Mouse (Mus musculus) ES-E14 (cell line): ENCODE data around the gene Slc22a13. TPM values are rescaled to one million over a fixed set of nuclear protein-coding genes. Genes with fewer than 3 reads are reported as not detected.

Experiments
- DNase-seq: peaks from one replicate; pipeline ENCODE4 v3.0.0-alpha.2; 2013; ENCODE audit warnings: low read depth, low spot score
- H3K27ac ChIP-seq: 2 replicates; pipeline ENCODE4 v1.5.1; 2012; ENCODE audit warnings: low read depth, mild to moderate bottlenecking, low read length, moderate library complexity, mixed read lengths; ENCODE audit not compliant: poor library complexity, insufficient read depth, severe bottlenecking
- H3K36me3 ChIP-seq: 2 replicates; pipeline ENCODE4 v1.6.1; 2012; ENCODE audit warnings: mild to moderate bottlenecking, low read length, moderate library complexity, mixed read lengths; ENCODE audit not compliant: control insufficient read depth, poor library complexity, insufficient read depth, severe bottlenecking
- H3K4me1 ChIP-seq, 2 experiments: fragments of 150-350 bp in 1 of 2; sonication (generic) in 1 of 2; 2 replicates each; pipeline ENCODE4 v1.6.1; 2012; ENCODE audit warnings: low read length in 2 of 2, mild to moderate bottlenecking in 1 of 2, mixed read lengths in 1 of 2; ENCODE audit not compliant: control insufficient read depth in 2 of 2, insufficient read depth in 2 of 2, poor library complexity in 1 of 2
- H3K4me3 ChIP-seq, 2 experiments: fragments of 150-350 bp in 1 of 2; sonication (generic) in 1 of 2; 2 replicates each; pipeline ENCODE4 v1.5.1; 2012; ENCODE audit warnings: low read length in 2 of 2, low read depth in 1 of 2, mild to moderate bottlenecking in 1 of 2, mixed read lengths in 1 of 2; ENCODE audit not compliant: insufficient read depth in 1 of 2, poor library complexity in 1 of 2, severe bottlenecking in 1 of 2
- H3K9ac ChIP-seq: 2 replicates; pipeline ENCODE4 v1.6.1; 2012; ENCODE audit warnings: low read depth, mild to moderate bottlenecking, low read length, mixed read lengths; ENCODE audit not compliant: poor library complexity, insufficient read depth, severe bottlenecking
- H3K9me3 ChIP-seq: fragments of 150-350 bp; sonication (generic); 2 replicates; pipeline ENCODE4 v1.6.1; 2012; ENCODE audit warnings: low read depth, mild to moderate bottlenecking, low read length; ENCODE audit not compliant: control insufficient read depth, insufficient read depth
- CHD2 ChIP-seq: IDR thresholded peaks from 2 replicates; pipeline ENCODE4 v1.6.1; 2014; ENCODE audit warnings: mild to moderate bottlenecking, low read depth, low read length, inconsistent platforms
- HCFC1 ChIP-seq: IDR thresholded peaks from 2 replicates; pipeline ENCODE4 v1.6.1; 2012; ENCODE audit warnings: low read length, inconsistent platforms, borderline replicate concordance; ENCODE audit not compliant: insufficient read depth
- MAFK ChIP-seq: IDR thresholded peaks from 2 replicates; pipeline ENCODE4 v1.6.1; 2014; ENCODE audit warnings: mild to moderate bottlenecking, low read depth, low read length, inconsistent platforms; ENCODE audit not compliant: insufficient read depth
- ZC3H11A ChIP-seq: IDR thresholded peaks from 2 replicates; pipeline ENCODE4 v1.6.1; 2012; ENCODE audit warnings: low read depth, mild to moderate bottlenecking, inconsistent platforms, low read length, borderline replicate concordance
- ZNF384 ChIP-seq: IDR thresholded peaks from 2 replicates; pipeline ENCODE4 v1.6.1; 2012; ENCODE audit warnings: low read depth, low read length, inconsistent platforms
- in situ Hi-C, 2 experiments: fragments of 600-800 bp; cut with MboI; formaldehyde crosslinking; loops; one replicate each; pipeline ENCODE4 v1.15.1; 2025; ENCODE audit warnings: low sequenced_read_pairs in 2 of 2, inconsistent platforms in 1 of 2; ENCODE audit not compliant: unreplicated experiment in 2 of 2
- total RNA-seq: library from RNA; depleted of rRNA; stranded (reverse); fragments of 300-350 nt; gene quantifications from 2 replicates; pipeline ENCODE4 v1.2.3, GENCODE M21; 2012

Gene Slc22a13
- total RNA-seq, 1 experiment = 0.13 TPM

DNA sequence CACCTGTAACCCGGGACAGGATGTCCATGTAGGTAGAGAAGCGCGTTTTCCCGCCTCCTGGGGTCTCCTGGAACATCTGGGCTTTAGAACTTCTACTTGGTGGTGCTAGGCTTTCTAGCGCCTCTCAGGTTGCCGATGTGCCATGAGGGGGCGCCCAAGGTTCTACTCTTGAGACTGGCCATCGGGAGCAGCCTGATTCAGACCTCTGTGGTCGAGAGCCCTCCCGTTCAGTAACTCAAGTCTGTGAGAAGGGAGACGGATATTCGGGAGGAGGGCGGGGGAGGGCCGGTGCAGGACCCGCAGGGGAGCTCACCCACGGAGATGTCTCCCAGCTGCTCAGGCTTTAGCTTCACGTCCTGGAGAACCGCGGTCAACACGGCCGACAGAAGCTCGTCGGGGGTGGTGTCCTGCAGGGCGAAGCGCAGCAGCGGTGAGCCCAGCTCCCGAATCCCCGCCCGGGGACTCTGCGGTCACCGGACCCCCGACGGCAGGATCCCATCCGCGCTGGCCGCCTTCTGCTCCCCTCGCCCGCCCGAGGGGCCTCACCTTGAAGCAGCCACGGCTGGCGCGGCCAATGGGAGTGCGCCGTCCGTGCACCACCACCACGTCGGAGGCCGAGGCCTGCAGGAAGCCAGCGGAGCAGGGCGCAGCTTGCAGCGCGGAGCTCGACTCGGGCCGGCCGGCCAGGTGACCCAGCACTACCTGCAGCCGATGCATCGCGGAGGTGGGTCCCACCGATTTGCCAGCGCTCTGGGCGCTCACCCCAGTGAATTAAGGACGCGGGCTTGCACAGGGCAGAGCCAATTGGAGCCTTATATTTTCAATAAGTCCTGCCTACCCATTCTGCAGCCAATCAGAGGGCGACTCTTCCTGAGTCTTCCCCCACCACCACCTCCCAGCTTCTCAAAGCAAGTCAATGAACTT, 52.4 kb downstream of the Slc22a13 start, which contains the start of gene Acaa1b:
Gene Acaa1b (minus strand): TSS at position 816 of the 924 bp plus-strand sequence.
- Histone ChIP-seq H3K4me1 (no peaks in the 10 kb centered on the region), H3K4me3 (peak within 1 kb of the TSS; percentile 72 to 76), H3K36me3 (no peaks in the 10 kb centered on the region), H3K9ac (peak within 1 kb of the TSS; percentile 56), H3K9me3 (no peaks in the 10 kb centered on the region), H3K27ac (no peak within 1 kb of the TSS; the same call in 1 of the 2 replicates)
- TF ChIP-seq ZNF384 (no peak), ZC3H11A (no peak), CHD2 (no peak), MAFK (no peak)
- in situ Hi-C loops = no loop called here
- peak; percentile 73 for DNase-seq

DNA sequence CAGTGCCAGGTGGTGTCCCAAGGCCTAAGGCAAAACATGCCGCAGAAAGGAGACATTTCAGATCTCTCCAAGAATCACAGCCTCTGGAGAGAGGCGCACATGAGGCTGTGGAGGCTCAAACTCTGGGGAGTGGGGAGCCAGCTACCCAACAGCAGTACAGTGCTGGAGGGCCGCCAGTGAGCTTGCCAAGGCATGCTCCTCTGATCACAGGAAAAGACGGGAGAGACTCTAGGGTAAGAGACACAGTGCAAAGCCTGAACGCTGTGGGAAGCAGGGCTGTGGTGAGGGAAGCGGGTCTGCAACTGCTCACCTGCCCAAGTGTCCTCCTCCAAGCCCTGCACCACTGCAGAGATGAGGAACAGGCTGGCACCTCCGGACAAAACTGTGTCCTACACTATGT, 53.1 kb downstream of the Slc22a13 start:
- Histone ChIP-seq H3K36me3 (no peaks in the 10 kb centered on the region), H3K9ac (0 out of 2 replicates have a peak overlapping the region, but pooled peaks have one; percentile 1), H3K4me1 (no peaks in the 10 kb centered on the region), H3K4me3 (no peak overlapping the region), H3K9me3 (no peaks in the 10 kb centered on the region), H3K27ac (no peak overlapping the region)
- DNase-seq = no peak
- in situ Hi-C loops = no loop called here
- no peak for TF ChIP-seq MAFK
- TF ChIP-seq ZC3H11A = no peak
- no peak for TF ChIP-seq ZNF384
- TF ChIP-seq CHD2 = no peak

DNA sequence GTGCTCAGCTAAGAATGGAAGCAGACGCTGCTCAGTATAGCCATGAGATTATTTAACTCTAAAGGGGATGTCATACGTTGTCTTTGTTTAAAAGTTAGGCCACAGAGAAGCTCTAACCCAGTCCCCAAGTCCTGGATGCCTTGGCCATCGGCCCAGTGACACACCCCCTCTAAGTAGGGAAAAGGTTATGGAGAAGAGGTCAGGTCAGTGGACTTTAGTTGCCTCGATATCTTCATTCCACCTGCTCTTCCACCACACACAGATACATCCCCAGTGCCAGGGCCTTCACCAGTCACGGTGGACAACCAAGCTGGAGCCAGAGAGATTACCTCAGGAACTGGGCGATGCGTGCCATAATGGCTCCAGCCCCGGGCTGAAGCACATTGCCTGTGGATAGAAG, 53.5 kb downstream of the Slc22a13 start:
- Histone ChIP-seq H3K36me3 (no peaks in the 10 kb centered on the region), H3K4me1 (peaks cover 0 to 3% of the 10 kb centered on the region in 2 experiments; a peak in 1 of 4 replicates), H3K27ac (no peak overlapping the region), H3K9me3 (no peaks in the 10 kb centered on the region), H3K4me3 (no peak overlapping the region), H3K9ac (no peak overlapping the region)
- no peak for DNase-seq
- in situ Hi-C loops = no loop called here
- no peak for TF ChIP-seq ZC3H11A
- no peak for TF ChIP-seq MAFK
- no peak for TF ChIP-seq CHD2
- no peak for TF ChIP-seq HCFC1
- no peak for TF ChIP-seq ZNF384

DNA sequence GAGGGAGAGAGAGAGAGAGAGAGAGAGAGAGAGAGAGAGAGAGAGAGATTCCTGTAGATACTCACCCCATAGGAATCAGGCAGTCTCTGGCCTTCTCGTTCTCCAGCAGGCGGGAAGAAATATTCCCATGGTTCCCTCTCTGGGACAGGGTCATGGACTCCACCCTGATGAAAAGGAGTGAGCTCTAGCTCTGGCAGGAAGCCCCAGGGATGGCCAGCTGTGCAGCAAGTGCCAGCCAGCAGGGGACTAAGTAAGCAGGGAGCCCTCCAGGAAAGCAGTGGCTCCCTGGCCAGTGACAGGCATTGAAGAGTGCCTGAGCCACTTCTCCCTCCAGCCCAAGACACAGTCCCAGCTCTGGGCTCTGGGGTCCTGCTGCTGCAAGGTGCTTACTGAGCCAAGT, 57.1 kb downstream of the Slc22a13 start:
- TF ChIP-seq ZNF384 (no peak), HCFC1 (no peak), MAFK (no peak), CHD2 (no peak), ZC3H11A (no peak)
- Histone ChIP-seq H3K27ac (no peak overlapping the region), H3K36me3 (no peaks in the 10 kb centered on the region), H3K9ac (no peak overlapping the region), H3K4me1 (peaks cover 0 to 3% of the 10 kb centered on the region in 2 experiments; a peak in 1 of 4 replicates), H3K9me3 (no peaks in the 10 kb centered on the region), H3K4me3 (no peak overlapping the region)
- in situ Hi-C loops = no loop called here
- no peak for DNase-seq

DNA sequence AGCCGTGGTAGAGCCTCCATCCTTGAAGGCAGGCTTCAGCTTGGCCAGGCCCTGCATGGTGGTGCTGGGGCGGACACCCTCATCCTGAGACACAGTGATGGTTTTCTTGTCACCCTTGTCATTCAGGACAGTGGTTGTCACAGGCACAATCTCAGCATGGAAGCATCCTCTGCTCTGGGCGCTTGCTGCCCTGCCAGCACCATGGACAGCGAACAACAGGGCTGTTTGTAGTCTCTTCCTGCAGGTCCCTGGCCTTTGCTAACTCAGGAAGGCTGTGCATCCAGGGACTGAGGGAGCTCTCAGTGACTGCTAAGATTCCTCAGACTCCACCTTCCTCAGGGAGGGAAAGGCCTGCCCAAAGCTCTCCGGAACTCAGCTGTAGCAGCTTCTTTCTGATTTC, 59.3 kb downstream of the Slc22a13 start:
- in situ Hi-C loops = no loop called here
- TF ChIP-seq ZNF384 = no peak
- no peak for TF ChIP-seq MAFK
- TF ChIP-seq HCFC1 = no peak
- no peak; the same call in 1 of the 2 replicates for TF ChIP-seq ZC3H11A
- no peak for TF ChIP-seq CHD2
- H3K9ac ChIP-seq = no peak overlapping the region

More for the DNA sequence above, 59.3 kb downstream of the Slc22a13 start:
- Histone ChIP-seq H3K9me3 (no peaks in the 10 kb centered on the region), H3K4me3 (no peak overlapping the region), H3K36me3 (no peaks in the 10 kb centered on the region), H3K27ac (no peak overlapping the region), H3K4me1 (peaks cover 0 to 5% of the 10 kb centered on the region in 2 experiments; a peak in 1 of 4 replicates)
- peak; percentile 62 for DNase-seq
